Mouse (Mus musculus) v-Abl transformed pro-B cells (cell line): Measurements from ENCODE around the gene Gpr68.

Experiments used
- in situ Hi-C, 2 experiments: fragments of 400-800 bp; cut with MboI; formaldehyde crosslinking; loops; one replicate each; pipeline ENCODE4 v1.15.1; 2025; ENCODE audit not compliant: unreplicated experiment in 2 of 2

Gene Gpr68

GRCm38 (mm10) chr12:100875960-100876359 lies 32.0 kb downstream of the Gpr68 start:
- in situ Hi-C loops, result no loop called here

GRCm38 (mm10) chr12:100875553-100875952 lies 32.4 kb downstream of the Gpr68 start:
- in situ Hi-C loops, result no loop called here

GRCm38 (mm10) chr12:100873612-100874011 lies 34.4 kb downstream of the Gpr68 start:
- in situ Hi-C loops, result no loop called here

GRCm38 (mm10) chr12:100871841-100872240 lies 36.2 kb downstream of the Gpr68 start:
- in situ Hi-C loops, result no loop called here

- in situ Hi-C loops, result no loop called here
These were observed 36.8 kb downstream of the Gpr68 start for GRCm38 (mm10) chr12:100871234-100871633.

- in situ Hi-C loops, result no loop called here
These were observed 39.9 kb downstream of the Gpr68 start for GRCm38 (mm10) chr12:100868049-100868622.

- in situ Hi-C loops, result no loop called here
These were observed 40.9 kb downstream of the Gpr68 start for GRCm38 (mm10) chr12:100867097-100867496.

GRCm38 (mm10) chr12:100865509-100866078 lies 42.4 kb downstream of the Gpr68 start:
- in situ Hi-C loops, result no loop called here

GRCm38 (mm10) chr12:100865072-100865471 lies 42.9 kb downstream of the Gpr68 start:
- in situ Hi-C loops, result no loop called here

- in situ Hi-C loops, result no loop called here
These were observed 45.0 kb downstream of the Gpr68 start for GRCm38 (mm10) chr12:100862856-100863446.

- in situ Hi-C loops, result no loop called here
These were observed 45.7 kb downstream of the Gpr68 start for GRCm38 (mm10) chr12:100862272-100862671.

- in situ Hi-C loops, result loop anchor here in 1 of 2 experiments (10.0 kb wide), 1 partner anchor 177 kb away; no protein-coding TSS in a partner anchor
These were observed 50.2 kb downstream of the Gpr68 start for GRCm38 (mm10) chr12:100857791-100858190.

- in situ Hi-C loops, result loop anchor here in 1 of 2 experiments (10.0 kb wide), 1 partner anchor 178 kb away; no protein-coding TSS in a partner anchor
These were observed 51.7 kb downstream of the Gpr68 start for GRCm38 (mm10) chr12:100856337-100856736.

- in situ Hi-C loops, result loop anchor here (5.0 to 10.0 kb wide), 3 partner anchors 75 to 185 kb away; no protein-coding TSS in a partner anchor
These were observed 55.6 kb downstream of the Gpr68 start for GRCm38 (mm10) chr12:100852370-100852769.

GRCm38 (mm10) chr12:100849421-100850138 lies 58.4 kb downstream of the Gpr68 start:
- in situ Hi-C loops, result loop anchor here (5.0 to 10.0 kb wide), 7 partner anchors 78 to 715 kb away; no protein-coding TSS in a partner anchor

GRCm38 (mm10) chr12:100847437-100848080 lies 60.4 kb downstream of the Gpr68 start:
- in situ Hi-C loops, result loop anchor here (10.0 kb wide), 4 partner anchors 243 to 713 kb away; no protein-coding TSS in a partner anchor

- in situ Hi-C loops, result loop anchor here (10.0 kb wide), 4 partner anchors 242 to 712 kb away; no protein-coding TSS in a partner anchor
These were observed 61.4 kb downstream of the Gpr68 start for GRCm38 (mm10) chr12:100846566-100846965.

- in situ Hi-C loops, result loop anchor here (10.0 kb wide), 4 partner anchors 241 to 711 kb away; no protein-coding TSS in a partner anchor
These were observed 62.2 kb downstream of the Gpr68 start for GRCm38 (mm10) chr12:100845829-100846228.

GRCm38 (mm10) chr12:100844546-100844945 lies 63.5 kb downstream of the Gpr68 start:
- in situ Hi-C loops, result loop anchor here (5.0 to 10.0 kb wide), 8 partner anchors 122 to 717 kb away; no protein-coding TSS in a partner anchor

- in situ Hi-C loops, result loop anchor here (5.0 to 10.0 kb wide), 8 partner anchors 121 to 716 kb away; no protein-coding TSS in a partner anchor
These were observed 64.8 kb downstream of the Gpr68 start for GRCm38 (mm10) chr12:100843171-100843570.
